Mouse (Mus musculus) forebrain, embryonic 14.5 days (tissue): ENCODE results near the gene Hdac7. TPM values are rescaled to one million over a fixed set of nuclear protein-coding genes. Genes with fewer than 3 reads are reported as not detected.

Experiments used
- ATAC-seq: fragments of 200-750 bp; cut with Nextera tagmentation; 2 replicates; pipeline ENCODE4 v1.8.0; 2017; ENCODE audit warnings: mild to moderate bottlenecking, moderate library complexity
- DNase-seq: peaks from one replicate; pipeline ENCODE4 v3.0.0-alpha.2; 2015; ENCODE audit warnings: low spot score
- H3K27ac ChIP-seq: fragments of 300-500 bp; sonication (generic); 2 replicates; pipeline ENCODE4 v1.5.1; 2014; ENCODE audit warnings: low read depth, mild to moderate bottlenecking, control low read depth, low read length, moderate library complexity
- H3K27me3 ChIP-seq: fragments of 300-500 bp; sonication (generic); replicated peaks from 2 replicates; pipeline ENCODE4 v1.6.1; 2014; ENCODE audit warnings: low read length, control low read depth, mixed read lengths; ENCODE audit not compliant: control insufficient read depth, insufficient read depth
- H3K36me3 ChIP-seq: fragments of 300-500 bp; sonication (generic); 2 replicates; pipeline ENCODE4 v1.6.1; 2014; ENCODE audit warnings: low read length, control low read depth; ENCODE audit not compliant: control insufficient read depth, insufficient read depth
- H3K4me1 ChIP-seq: fragments of 300-500 bp; sonication (generic); 2 replicates; pipeline ENCODE4 v1.6.1; 2014; ENCODE audit warnings: antibody characterized with exemption, low read length, control low read depth; ENCODE audit not compliant: control insufficient read depth, insufficient read depth
- H3K4me2 ChIP-seq: fragments of 300-500 bp; sonication (generic); 2 replicates; pipeline ENCODE4 v1.6.1; 2014; ENCODE audit warnings: mild to moderate bottlenecking, control low read depth, low read length
- H3K4me3 ChIP-seq: fragments of 300-500 bp; sonication (generic); 2 replicates; pipeline ENCODE4 v1.5.1; 2014; ENCODE audit warnings: low read depth, low read length, control low read depth
- H3K9ac ChIP-seq: fragments of 300-500 bp; sonication (generic); 2 replicates; pipeline ENCODE4 v1.6.1; 2014; ENCODE audit warnings: mild to moderate bottlenecking, low read length, control low read depth, moderate library complexity
- H3K9me3 ChIP-seq: fragments of 300-500 bp; sonication (generic); replicated peaks from 2 replicates; pipeline ENCODE4 v1.6.1; 2016; ENCODE audit warnings: low read length, control low read depth, mixed read lengths; ENCODE audit not compliant: control insufficient read depth
- WGBS: fragments of 180-500 bp; shearing (Covaris S2); extraction: QIAGEN DNeasy Blood & Tissue Kit; methylation state at CpG from one replicate; pipeline ENCODE4 v1.1.7; 2014; 5-methylcytosine and 5-hydroxymethylcytosine counted together
- polyA plus RNA-seq: library from polyadenylated mRNA; unstranded; fragments of >200 nt; fragmentation: Nextera tagmentation; extraction: Ambion mirVana; gene quantifications from 2 replicates; pipeline ENCODE4 v1.2.1, GENCODE M21; 2014

The Hdac7 gene
- polyA plus RNA-seq, 1 experiment from 2014 or later = 19.5 TPM

DNA sequence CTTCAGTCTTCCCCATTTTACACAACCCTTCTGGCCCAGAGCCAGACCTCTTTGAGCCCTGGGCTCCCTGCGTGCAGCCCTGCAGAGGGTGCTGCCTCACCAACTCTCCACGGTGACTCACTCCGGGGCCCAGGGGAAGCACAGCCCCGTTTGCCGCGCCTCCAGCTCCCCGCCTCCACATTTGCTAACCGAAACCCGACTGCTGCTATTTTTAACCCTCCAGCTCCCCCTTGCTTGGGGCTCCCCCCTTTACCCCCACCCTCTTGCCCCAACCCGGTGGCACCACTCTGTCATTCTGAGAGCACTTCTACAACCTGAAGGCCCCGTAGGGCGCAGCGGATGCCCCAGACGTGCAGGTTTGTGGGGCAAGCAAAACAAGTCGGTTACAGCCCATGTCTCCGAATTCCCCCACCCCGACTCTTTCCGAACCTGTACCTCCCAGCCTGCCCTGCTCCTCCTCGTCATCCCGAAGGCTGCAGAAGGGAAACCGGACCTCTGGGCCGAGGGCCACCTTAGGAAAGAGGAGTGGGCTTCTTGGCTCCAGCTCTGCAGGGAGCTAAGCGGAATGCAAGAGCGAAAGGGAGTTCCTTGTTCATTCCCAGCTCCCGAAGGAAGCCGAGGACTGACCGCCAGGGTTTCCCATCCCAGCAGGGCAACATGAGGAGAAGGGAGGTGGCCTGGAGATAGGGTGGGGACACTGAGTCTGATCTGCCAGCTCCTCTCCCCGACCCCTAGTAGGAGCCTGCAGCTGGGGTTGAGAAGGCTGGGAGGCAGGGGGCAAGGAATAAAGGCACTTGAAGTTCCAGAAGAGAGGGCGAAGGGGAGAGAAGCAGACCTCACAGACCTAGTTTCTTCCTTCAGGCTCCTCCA, 19.0 kb downstream of the Hdac7 start:
- Histone ChIP-seq H3K9ac (peak overlapping the region; percentile 46), H3K27ac (0 out of 2 replicates have a peak overlapping the region, but pooled peaks have one; percentile 14), H3K4me2 (peak overlapping the region; percentile 32), H3K36me3 (no peaks in the 10 kb centered on the region), H3K27me3 (no peaks in the 10 kb centered on the region), H3K9me3 (no peaks in the 10 kb centered on the region), H3K4me3 (no peak overlapping the region), H3K4me1 (peaks cover 44% of the 10 kb centered on the region)
- DNase-seq (peak; percentile 73), ATAC-seq (peak; percentile 36; the same call in 1 of the 2 replicates)
- WGBS = 10% methylated on average over 29 of the region's 29 CpGs

DNA sequence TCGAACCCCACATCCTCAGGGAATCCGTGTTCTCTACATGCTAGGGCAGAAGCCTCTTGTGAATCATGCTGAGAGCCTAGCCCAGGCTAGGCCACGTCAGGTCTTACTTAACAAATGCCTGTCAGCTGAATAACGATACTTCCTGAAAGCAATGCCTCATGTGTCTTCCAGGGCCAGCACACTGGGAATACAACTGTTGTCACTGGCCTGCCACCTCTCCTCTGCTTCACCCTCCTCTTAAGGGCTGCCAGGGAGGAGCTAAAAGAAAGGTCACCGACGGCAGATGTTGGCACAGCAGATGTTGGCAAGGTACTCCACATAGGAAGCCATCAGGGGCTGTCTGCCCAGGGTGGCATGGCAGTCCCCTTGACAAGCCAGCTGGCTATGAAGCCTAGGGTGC, 20.3 kb downstream of the Hdac7 start:
- 0 out of 2 replicates have a peak overlapping the region, but pooled peaks have one; percentile 9 for H3K27ac ChIP-seq
- ATAC-seq = no peak
- WGBS = 90% methylated on average over 6 of the region's 6 CpGs

DNA sequence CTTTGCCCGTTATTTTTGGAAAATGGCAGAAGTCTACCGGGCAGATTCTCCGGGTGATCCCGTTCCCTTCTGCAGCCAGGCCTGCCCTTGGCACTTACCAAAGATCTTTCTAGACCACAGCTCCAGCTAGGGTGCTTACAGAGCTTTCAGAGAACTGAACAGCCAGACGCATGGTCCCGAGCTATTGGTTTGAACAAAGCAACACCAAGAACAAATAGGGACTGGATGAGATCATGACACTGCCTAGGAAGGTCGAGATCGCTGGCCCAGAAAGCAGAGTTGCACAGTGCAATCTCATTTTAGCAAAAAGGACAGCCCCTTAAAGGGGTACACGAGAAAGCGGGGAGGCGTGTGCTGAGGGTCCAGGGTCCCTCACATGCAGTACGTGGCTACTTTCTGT, 20.8 kb downstream of the Hdac7 start:
- ATAC-seq = no peak
- Histone ChIP-seq H3K36me3 (no peaks in the 10 kb centered on the region), H3K4me3 (no peak overlapping the region), H3K27ac (no peak overlapping the region), H3K4me2 (no peak overlapping the region), H3K27me3 (no peaks in the 10 kb centered on the region), H3K9ac (no peak overlapping the region), H3K9me3 (no peaks in the 10 kb centered on the region), H3K4me1 (peaks cover 33% of the 10 kb centered on the region)
- WGBS = 66% methylated on average over 12 of the region's 12 CpGs
- DNase-seq = no peak

More for the DNA sequence above, 20.3 kb downstream of the Hdac7 start:
- no peaks in the 10 kb centered on the region for H3K36me3 ChIP-seq
- H3K9ac ChIP-seq = 0 out of 2 replicates have a peak overlapping the region, but pooled peaks have one; percentile 7
- DNase-seq = no peak
- H3K9me3 ChIP-seq = no peaks in the 10 kb centered on the region
- H3K4me3 ChIP-seq = no peak overlapping the region
- no peak overlapping the region for H3K4me2 ChIP-seq
- no peaks in the 10 kb centered on the region for H3K27me3 ChIP-seq
- H3K4me1 ChIP-seq = peaks cover 39% of the 10 kb centered on the region

DNA sequence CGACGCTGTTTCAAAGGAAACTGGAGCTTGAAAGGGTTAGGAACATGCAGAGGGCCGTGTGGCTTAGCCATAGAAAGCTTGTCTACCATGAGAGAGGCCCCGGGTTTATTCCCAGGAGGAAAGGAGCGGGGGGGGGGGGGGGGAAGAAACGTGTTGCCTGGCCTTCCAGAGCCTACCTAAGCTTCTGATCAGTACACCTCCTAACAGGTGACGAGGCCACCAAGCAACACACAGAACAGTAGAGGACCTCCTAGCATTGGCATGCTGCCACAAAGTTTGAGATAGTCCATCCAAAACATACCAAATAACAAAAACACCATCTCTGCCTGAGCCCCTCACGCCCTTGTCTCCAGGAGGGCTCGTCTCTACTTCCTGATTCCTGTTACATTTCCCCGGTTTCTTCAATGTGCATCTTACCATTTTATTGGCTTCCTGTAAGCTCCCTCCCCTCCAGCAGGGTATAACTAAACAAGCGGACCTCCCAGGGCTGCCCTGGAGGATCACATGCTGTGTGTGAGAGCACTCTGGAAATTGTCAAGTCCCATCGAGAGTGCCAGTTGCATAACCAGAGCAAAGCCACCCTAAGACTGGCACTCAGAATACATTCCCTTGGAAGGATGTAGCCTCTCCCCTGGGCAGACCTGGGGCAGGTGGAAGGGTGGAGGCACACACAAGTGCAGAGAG, 21.6 kb downstream of the Hdac7 start:
- H3K36me3 ChIP-seq = no peaks in the 10 kb centered on the region
- no peak overlapping the region for H3K9ac ChIP-seq
- peaks cover 29% of the 10 kb centered on the region for H3K4me1 ChIP-seq
- H3K4me3 ChIP-seq = no peak overlapping the region
- H3K9me3 ChIP-seq = no peaks in the 10 kb centered on the region
- H3K4me2 ChIP-seq = no peak overlapping the region
- ATAC-seq (no peak), DNase-seq (no peak)
- 51% methylated on average over 12 of the region's 12 CpGs for WGBS
- no peak overlapping the region; the same call in 1 of the 2 replicates for H3K27ac ChIP-seq
- no peaks in the 10 kb centered on the region for H3K27me3 ChIP-seq

DNA sequence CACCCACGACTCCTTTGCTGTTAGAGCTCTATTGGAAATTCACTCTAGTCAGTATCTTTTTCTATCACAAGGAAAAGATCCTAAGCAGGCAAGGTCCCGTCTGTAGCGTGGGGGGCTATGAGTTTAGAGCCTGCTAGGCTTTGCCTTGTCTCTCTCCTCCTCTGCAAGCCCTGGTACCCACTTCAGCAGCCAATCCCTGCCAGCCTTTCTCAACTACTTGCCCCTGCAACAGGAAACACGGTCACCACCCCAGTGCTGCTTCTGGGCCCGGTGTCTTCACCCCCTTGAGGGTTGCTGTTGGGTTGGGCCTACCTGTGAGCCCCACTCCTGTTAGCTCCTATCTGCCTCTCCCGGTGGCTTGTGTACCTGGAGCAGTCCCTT, 22.3 kb downstream of the Hdac7 start:
- no peaks in the 10 kb centered on the region for H3K36me3 ChIP-seq
- no peak overlapping the region for H3K4me2 ChIP-seq
- DNase-seq = no peak
- ATAC-seq = no peak
- H3K4me3 ChIP-seq = no peak overlapping the region
- no peaks in the 10 kb centered on the region for H3K9me3 ChIP-seq
- H3K4me1 ChIP-seq = peaks cover 29% of the 10 kb centered on the region
- no peak overlapping the region for H3K27ac ChIP-seq
- no peak overlapping the region for H3K9ac ChIP-seq
- H3K27me3 ChIP-seq = no peaks in the 10 kb centered on the region
- 80% methylated on average over 6 of the region's 6 CpGs for WGBS

DNA sequence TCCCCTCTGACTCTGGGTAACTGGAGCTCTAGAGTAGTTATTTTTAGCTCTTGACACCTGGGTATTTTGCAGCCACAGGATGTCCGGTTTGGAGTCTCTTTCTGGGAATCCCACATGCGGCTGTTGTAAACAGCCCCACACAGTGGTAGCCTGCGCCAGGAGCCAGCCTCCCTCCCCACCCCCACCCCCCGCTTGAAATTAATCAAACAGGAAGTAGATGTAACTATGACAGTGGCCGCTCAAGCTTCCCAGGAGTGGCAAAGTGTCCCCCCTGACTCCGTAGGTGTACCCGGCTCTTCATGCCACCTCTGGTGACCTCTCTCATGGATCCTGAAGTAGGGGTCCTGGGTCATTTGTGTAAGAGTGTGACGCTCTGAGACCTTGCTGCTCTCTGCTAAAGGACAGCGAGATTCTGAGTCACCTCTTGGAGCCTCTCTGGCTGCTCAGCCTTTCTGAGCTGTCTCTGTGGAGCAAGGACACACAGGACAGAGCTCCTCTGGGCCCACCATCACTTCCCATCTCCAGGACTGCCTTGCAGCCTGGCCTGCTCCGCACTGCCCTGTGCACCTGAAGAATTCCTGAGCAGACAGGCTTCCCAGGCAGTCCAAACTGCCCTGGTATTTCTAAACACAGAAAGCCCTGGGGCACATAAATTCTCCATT, 22.9 kb downstream of the Hdac7 start:
- peaks cover 29% of the 10 kb centered on the region for H3K4me1 ChIP-seq
- H3K9ac ChIP-seq = no peak overlapping the region

DNA sequence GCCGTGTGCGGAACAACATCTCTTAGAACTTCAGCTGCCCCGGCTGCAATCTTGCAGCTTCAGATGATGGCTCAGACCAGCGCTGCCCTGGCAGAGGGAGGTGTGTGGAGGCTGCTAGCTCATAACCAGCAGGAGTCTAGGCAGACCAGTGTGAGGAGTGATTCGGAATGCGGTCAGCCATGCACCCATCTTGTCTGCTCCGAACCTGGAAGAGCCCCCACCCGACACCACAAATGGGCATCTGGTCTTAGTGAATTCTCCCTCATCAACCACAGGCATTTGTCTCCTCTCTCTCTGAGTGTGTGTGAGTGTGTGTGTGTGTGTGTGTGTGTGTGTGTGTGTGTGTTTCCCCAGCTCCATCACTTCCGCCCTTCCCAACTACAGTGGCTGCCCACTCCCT, 24.4 kb downstream of the Hdac7 start:
- peaks cover 19% of the 10 kb centered on the region for H3K4me1 ChIP-seq
- H3K36me3 ChIP-seq = no peaks in the 10 kb centered on the region
- no peak for DNase-seq
- H3K4me2 ChIP-seq = no peak overlapping the region
- no peaks in the 10 kb centered on the region for H3K27me3 ChIP-seq
- no peak for ATAC-seq
- no peak overlapping the region for H3K9ac ChIP-seq
- H3K27ac ChIP-seq = no peak overlapping the region
- 91% methylated on average over 9 of the region's 9 CpGs for WGBS
- no peaks in the 10 kb centered on the region for H3K9me3 ChIP-seq
- H3K4me3 ChIP-seq = no peak overlapping the region

More for the DNA sequence above, 22.9 kb downstream of the Hdac7 start:
- Histone ChIP-seq H3K27me3 (no peaks in the 10 kb centered on the region), H3K4me2 (no peak overlapping the region), H3K4me3 (no peak overlapping the region), H3K36me3 (no peaks in the 10 kb centered on the region), H3K27ac (no peak overlapping the region), H3K9me3 (no peaks in the 10 kb centered on the region)
- no peak for DNase-seq
- no peak for ATAC-seq
- WGBS = 74% methylated on average over 10 of the region's 10 CpGs

DNA sequence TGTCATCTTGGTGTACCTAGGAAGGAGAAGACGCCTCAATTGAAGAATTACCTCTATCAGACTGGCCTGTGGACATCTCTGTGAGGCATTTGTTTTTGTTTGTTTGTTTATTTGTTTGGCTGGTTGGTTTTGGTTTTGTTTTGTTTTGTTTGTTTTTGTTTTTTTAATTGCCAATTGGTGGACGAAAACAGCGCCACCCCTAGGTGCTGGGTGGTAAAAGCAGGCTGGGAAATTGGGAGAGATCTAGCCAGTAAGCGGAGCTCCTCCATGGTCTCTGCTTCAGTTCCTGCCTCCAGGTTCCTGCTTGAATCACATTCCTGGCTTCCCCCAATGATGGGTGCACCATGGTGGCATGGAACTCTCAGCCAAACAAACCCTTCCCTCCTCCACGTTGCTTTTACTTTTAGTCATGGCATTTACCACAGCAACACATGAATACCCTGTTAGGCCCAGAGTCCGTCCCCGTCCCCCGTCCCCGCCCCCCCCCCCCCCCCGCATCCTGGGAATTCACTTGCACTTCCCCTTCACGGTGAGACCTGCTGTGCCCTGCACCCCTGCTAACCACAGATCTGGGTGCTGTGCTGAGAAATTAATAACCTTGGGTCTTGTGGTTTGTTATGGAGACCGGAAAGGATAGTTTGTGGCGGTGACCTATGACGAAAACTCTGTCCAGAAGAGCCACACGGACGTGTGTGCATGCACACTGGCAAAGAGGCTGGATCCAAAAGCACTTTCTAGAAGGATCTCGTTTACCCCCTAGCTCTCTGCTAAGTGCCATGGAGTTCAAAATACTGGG, 27.9 kb downstream of the Hdac7 start:
- DNase-seq = no peak
- no peak overlapping the region for H3K9ac ChIP-seq
- no peak for ATAC-seq
- no peaks in the 10 kb centered on the region for H3K36me3 ChIP-seq
- H3K4me3 ChIP-seq = no peak overlapping the region
- no peaks in the 10 kb centered on the region for H3K9me3 ChIP-seq
- H3K27me3 ChIP-seq = no peaks in the 10 kb centered on the region
- WGBS = 96% methylated on average over 17 of the region's 17 CpGs
- peaks cover 20% of the 10 kb centered on the region for H3K4me1 ChIP-seq
- H3K27ac ChIP-seq = no peak overlapping the region
- H3K4me2 ChIP-seq = no peak overlapping the region
